Mouse (Mus musculus) megakaryocyte progenitor cell, adult 5-6 weeks (primary cell): ENCODE measurements at regions not wholly inside any gene's neighbourhood (a gene's known extent, or its start where the extent isn't known, plus 50 kb on each side); places are given as distances from the start of the nearest gene placed in this dataset.

Experiments used
- ATAC-seq: replicated peaks from 2 replicates; pipeline ENCODE4 v1.8.0; 2016; ENCODE audit warnings: mild to moderate bottlenecking, moderate TSS enrichment, inconsistent platforms; ENCODE audit not compliant: poor library complexity

- peak; percentile 81 for ATAC-seq
Measured at GRCm38 (mm10) chr9:61680911-61681311, 233.4 kb downstream of the Rplp1 start.

GRCm38 (mm10) chr9:61679686-61680085 is 234.7 kb downstream of the Rplp1 start:
- peak; percentile 40; the same call in 1 of the 2 replicates for ATAC-seq

- no peak for ATAC-seq
Measured at GRCm38 (mm10) chr9:61677603-61678002, 236.7 kb downstream of the Rplp1 start.

- no peak for ATAC-seq
Measured at GRCm38 (mm10) chr9:61677037-61677436, 237.3 kb downstream of the Rplp1 start.

- no peak for ATAC-seq
Measured at GRCm38 (mm10) chr9:61675366-61675765, 239.0 kb downstream of the Rplp1 start.

- ATAC-seq = no peak
Measured at GRCm38 (mm10) chr9:61673575-61674203, 240.7 kb downstream of the Rplp1 start.

GRCm38 (mm10) chr9:61670986-61671385 is 243.4 kb downstream of the Rplp1 start:
- ATAC-seq = no peak

GRCm38 (mm10) chr9:61669729-61670520 is 244.4 kb downstream of the Rplp1 start:
- ATAC-seq = no peak

GRCm38 (mm10) chr9:61668723-61669122 is 245.6 kb downstream of the Rplp1 start:
- ATAC-seq = no peak

- ATAC-seq = no peak
Measured at GRCm38 (mm10) chr9:61668157-61668697, 246.1 kb downstream of the Rplp1 start.

- no peak for ATAC-seq
Measured at GRCm38 (mm10) chr9:61667453-61668074, 246.8 kb downstream of the Rplp1 start.

- ATAC-seq = no peak
Measured at GRCm38 (mm10) chr9:61666761-61667332, 247.5 kb downstream of the Rplp1 start.

- ATAC-seq = peak; percentile 97
Measured at GRCm38 (mm10) chr9:61666118-61666517, 248.2 kb downstream of the Rplp1 start.

GRCm38 (mm10) chr9:61665254-61665653 is 249.1 kb downstream of the Rplp1 start:
- no peak for ATAC-seq

- ATAC-seq = no peak
Measured at GRCm38 (mm10) chr9:61664000-61664622, 250.2 kb downstream of the Rplp1 start.

- ATAC-seq = no peak
Measured at GRCm38 (mm10) chr9:61662055-61663028, 252.0 kb downstream of the Rplp1 start.

- no peak for ATAC-seq
Measured at GRCm38 (mm10) chr9:61660191-61660590, 254.2 kb downstream of the Rplp1 start.

- ATAC-seq = no peak
Measured at GRCm38 (mm10) chr9:61657996-61658395, 256.3 kb downstream of the Rplp1 start.

GRCm38 (mm10) chr9:61655433-61655981 is 258.8 kb downstream of the Rplp1 start:
- ATAC-seq = no peak
